Mouse (Mus musculus): ENCODE measurements at regions not wholly inside any gene's neighbourhood (a gene's known extent, or its start where the extent isn't known, plus 50 kb on each side); places are given as distances from the start of the nearest gene placed in this dataset.

DNA sequence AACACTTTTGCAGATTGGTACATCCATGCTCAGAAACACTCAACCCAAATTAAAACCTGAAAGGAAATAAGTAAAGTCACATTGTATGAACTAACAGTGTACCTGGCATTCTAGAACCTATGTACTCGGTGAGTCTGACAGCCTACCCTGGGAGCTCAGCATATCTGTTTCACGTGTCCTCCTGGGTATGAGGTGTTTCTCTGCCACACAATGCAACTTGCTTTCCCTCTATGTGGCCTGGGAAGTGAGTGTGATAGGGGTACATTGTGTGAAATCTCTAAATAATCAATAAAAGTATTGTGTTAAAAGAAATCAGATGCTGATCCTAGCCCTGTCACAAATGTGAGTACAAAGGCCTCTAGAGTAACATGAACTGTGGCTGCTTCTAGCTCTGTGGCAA is 315.3 kb upstream of the Gpc5 start:
- no peaks in the 10 kb centered on the region for H3K36me3 ChIP-seq (ENCODE audit: control insufficient read depth, insufficient read depth, low read length)
- H3K4me2 ChIP-seq = no peak overlapping the region
- no peaks in the 10 kb centered on the region for H3K4me1 ChIP-seq (replicated peaks; ENCODE audit: control insufficient read depth, insufficient read depth, low read length)
- no peak for DNase-seq (ENCODE audit: low spot score)
- H3K27me3 ChIP-seq (replicated peaks; ENCODE audit: control insufficient read depth, insufficient read depth, low read length) = no peaks in the 10 kb centered on the region
- no peaks in the 10 kb centered on the region for H3K9me3 ChIP-seq (ENCODE audit: control insufficient read depth, low read length)
- ATAC-seq (replicated peaks; ENCODE audit: low FRiP score) = no peak
- H3K9ac ChIP-seq (ENCODE audit: low read depth, low read length) = no peak overlapping the region
- WGBS = 71% methylated on average over 2 of the region's 2 CpGs
- H3K27ac ChIP-seq (ENCODE audit: low read depth, low read length) = no peak overlapping the region
- no peak overlapping the region for H3K4me3 ChIP-seq (ENCODE audit: low read depth, low read length)

- no peak overlapping the region for H3K27ac ChIP-seq (ENCODE audit: low read depth, low read length)
- H3K4me1 ChIP-seq (replicated peaks; ENCODE audit: control insufficient read depth, insufficient read depth, low read length) = no peaks in the 10 kb centered on the region
- no peaks in the 10 kb centered on the region for H3K36me3 ChIP-seq (ENCODE audit: control insufficient read depth, insufficient read depth, low read length)
- DNase-seq (ENCODE audit: low spot score) = no peak
- no peaks in the 10 kb centered on the region for H3K27me3 ChIP-seq (replicated peaks; ENCODE audit: control insufficient read depth, insufficient read depth, low read length)
- no peaks in the 10 kb centered on the region for H3K9me3 ChIP-seq (ENCODE audit: control insufficient read depth, low read length)
- no peak overlapping the region for H3K4me2 ChIP-seq
- ATAC-seq (replicated peaks; ENCODE audit: low FRiP score) = no peak
- H3K9ac ChIP-seq (ENCODE audit: low read depth, low read length) = no peak overlapping the region
- WGBS = 78% methylated on average over 3 of the region's 3 CpGs
- no peak overlapping the region for H3K4me3 ChIP-seq (ENCODE audit: low read depth, low read length)
Measured at GRCm38 (mm10) chr14:114781821-114782220, 310.2 kb upstream of the Gpc5 start.

DNA sequence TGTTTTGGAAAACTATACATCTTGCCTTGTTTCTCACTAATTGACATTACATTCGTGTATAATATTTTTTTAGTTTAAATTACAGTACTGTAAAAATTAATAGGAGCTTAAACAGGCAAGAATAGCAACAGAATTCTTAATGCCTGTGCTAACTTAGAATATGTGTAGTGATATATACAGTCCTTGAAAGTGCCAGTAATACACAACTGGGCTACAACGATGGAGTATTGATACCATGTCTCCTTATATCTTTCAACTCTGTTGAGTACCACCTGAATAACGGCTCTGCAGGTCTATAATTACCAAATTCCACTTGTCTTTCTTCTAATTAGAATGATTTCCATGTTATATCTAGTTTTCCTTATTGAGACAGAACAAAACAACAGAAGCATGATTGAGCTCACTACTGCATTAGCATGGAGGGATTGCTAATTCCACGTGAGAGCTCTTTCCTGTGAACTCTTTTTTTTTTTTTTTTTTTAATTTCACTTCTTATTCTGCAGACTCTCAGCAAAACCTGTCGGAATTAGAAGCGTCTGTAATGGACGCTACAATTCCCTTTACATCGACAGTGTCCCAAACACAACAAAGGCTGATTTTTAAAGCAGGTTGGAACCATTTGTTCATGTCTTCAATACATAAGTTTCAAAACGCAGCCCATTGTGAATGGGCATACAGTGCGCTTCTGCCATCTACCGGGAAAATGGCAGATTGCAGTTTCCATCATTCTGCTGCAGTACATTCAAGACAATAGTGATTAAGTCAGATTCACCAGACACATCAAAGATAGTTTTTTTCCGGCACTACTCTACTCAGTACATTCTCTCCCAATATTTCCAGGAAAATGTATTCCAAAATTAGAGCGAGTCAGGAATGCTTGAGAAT is 300.8 kb upstream of the Gpc5 start:
- 28% methylated on average over 13 of the region's 13 CpGs for WGBS
- H3K4me2 ChIP-seq = peak overlapping the region; percentile 35
- H3K4me3 ChIP-seq (ENCODE audit: low read depth, low read length) = no peak overlapping the region
- H3K9ac ChIP-seq (ENCODE audit: low read depth, low read length) = no peak overlapping the region
- no peaks in the 10 kb centered on the region for H3K27me3 ChIP-seq (replicated peaks; ENCODE audit: control insufficient read depth, insufficient read depth, low read length)
- no peak overlapping the region for H3K27ac ChIP-seq (ENCODE audit: low read depth, low read length)
- no peaks in the 10 kb centered on the region for H3K9me3 ChIP-seq (ENCODE audit: control insufficient read depth, low read length)
- H3K4me1 ChIP-seq (replicated peaks; ENCODE audit: control insufficient read depth, insufficient read depth, low read length) = no peaks in the 10 kb centered on the region
- ATAC-seq (replicated peaks; ENCODE audit: low FRiP score) (0 out of 2 replicates have a peak, but pooled peaks have one; percentile 41), DNase-seq (ENCODE audit: low spot score) (peak; percentile 54)
- H3K36me3 ChIP-seq (ENCODE audit: control insufficient read depth, insufficient read depth, low read length) = no peaks in the 10 kb centered on the region

- 56% methylated on average over 4 of the region's 4 CpGs for WGBS
- Histone ChIP-seq H3K27ac (ENCODE audit: low read depth, low read length) (no peak overlapping the region), H3K36me3 (ENCODE audit: control insufficient read depth, insufficient read depth, low read length) (no peaks in the 10 kb centered on the region), H3K4me3 (ENCODE audit: low read depth, low read length) (no peak overlapping the region), H3K9me3 (ENCODE audit: control insufficient read depth, low read length) (no peaks in the 10 kb centered on the region), H3K27me3 (replicated peaks; ENCODE audit: control insufficient read depth, insufficient read depth, low read length) (no peaks in the 10 kb centered on the region), H3K4me2 (no peak overlapping the region), H3K9ac (ENCODE audit: low read depth, low read length) (no peak overlapping the region), H3K4me1 (replicated peaks; ENCODE audit: control insufficient read depth, insufficient read depth, low read length) (no peaks in the 10 kb centered on the region)
- DNase-seq (ENCODE audit: low spot score) = no peak
- no peak for ATAC-seq (replicated peaks; ENCODE audit: low FRiP score)
Measured at GRCm38 (mm10) chr14:114791831-114792224, 300.2 kb upstream of the Gpc5 start.

- Histone ChIP-seq H3K4me1 (replicated peaks; ENCODE audit: control insufficient read depth, insufficient read depth, low read length) (no peaks in the 10 kb centered on the region), H3K4me2 (no peak overlapping the region), H3K27me3 (replicated peaks; ENCODE audit: control insufficient read depth, insufficient read depth, low read length) (no peaks in the 10 kb centered on the region), H3K27ac (ENCODE audit: low read depth, low read length) (no peak overlapping the region), H3K4me3 (ENCODE audit: low read depth, low read length) (no peak overlapping the region), H3K36me3 (ENCODE audit: control insufficient read depth, insufficient read depth, low read length) (no peaks in the 10 kb centered on the region), H3K9ac (ENCODE audit: low read depth, low read length) (no peak overlapping the region), H3K9me3 (ENCODE audit: control insufficient read depth, low read length) (no peaks in the 10 kb centered on the region)
- DNase-seq (ENCODE audit: low spot score) (no peak), ATAC-seq (replicated peaks; ENCODE audit: low FRiP score) (no peak)
- WGBS = 87% methylated on average over 11 of the region's 11 CpGs
Measured at GRCm38 (mm10) chr14:114804643-114805042, 287.4 kb upstream of the Gpc5 start.

- no peaks in the 10 kb centered on the region for H3K36me3 ChIP-seq (ENCODE audit: control insufficient read depth, insufficient read depth, low read length)
- no peak overlapping the region for H3K9ac ChIP-seq (ENCODE audit: low read depth, low read length)
- ATAC-seq (replicated peaks; ENCODE audit: low FRiP score) = no peak
- 72% methylated on average over 2 of the region's 2 CpGs for WGBS
- no peak overlapping the region for H3K4me3 ChIP-seq (ENCODE audit: low read depth, low read length)
- no peaks in the 10 kb centered on the region for H3K9me3 ChIP-seq (ENCODE audit: control insufficient read depth, low read length)
- H3K4me2 ChIP-seq = no peak overlapping the region
- H3K4me1 ChIP-seq (replicated peaks; ENCODE audit: control insufficient read depth, insufficient read depth, low read length) = no peaks in the 10 kb centered on the region
- H3K27ac ChIP-seq (ENCODE audit: low read depth, low read length) = no peak overlapping the region
- H3K27me3 ChIP-seq (replicated peaks; ENCODE audit: control insufficient read depth, insufficient read depth, low read length) = no peaks in the 10 kb centered on the region
- DNase-seq (ENCODE audit: low spot score) = no peak
Measured at GRCm38 (mm10) chr14:114808621-114809020, 283.4 kb upstream of the Gpc5 start.

- no peak overlapping the region for H3K9ac ChIP-seq (ENCODE audit: low read depth, low read length)
- H3K4me2 ChIP-seq = no peak overlapping the region
- H3K4me1 ChIP-seq (replicated peaks; ENCODE audit: control insufficient read depth, insufficient read depth, low read length) = no peaks in the 10 kb centered on the region
- ATAC-seq (replicated peaks; ENCODE audit: low FRiP score) (no peak; the same call in 1 of the 2 replicates), DNase-seq (ENCODE audit: low spot score) (no peak)
- H3K4me3 ChIP-seq (ENCODE audit: low read depth, low read length) = no peak overlapping the region
- H3K9me3 ChIP-seq (ENCODE audit: control insufficient read depth, low read length) = no peaks in the 10 kb centered on the region
- H3K36me3 ChIP-seq (ENCODE audit: control insufficient read depth, insufficient read depth, low read length) = no peaks in the 10 kb centered on the region
- no peak overlapping the region for H3K27ac ChIP-seq (ENCODE audit: low read depth, low read length)
- WGBS = 62% methylated on average over 1 of the region's 1 CpGs
- H3K27me3 ChIP-seq (replicated peaks; ENCODE audit: control insufficient read depth, insufficient read depth, low read length) = no peaks in the 10 kb centered on the region
Measured at GRCm38 (mm10) chr14:114820677-114821076, 271.3 kb upstream of the Gpc5 start.

- ATAC-seq (replicated peaks; ENCODE audit: low FRiP score) (peak; percentile 76), DNase-seq (ENCODE audit: low spot score) (peak; percentile 50)
- H3K27ac ChIP-seq (ENCODE audit: low read depth, low read length) = peak overlapping the region; percentile 46; the same call in 1 of the 2 replicates
- no peak overlapping the region for H3K4me3 ChIP-seq (ENCODE audit: low read depth, low read length)
- no peak overlapping the region for H3K4me2 ChIP-seq
- no peak overlapping the region for H3K9ac ChIP-seq (ENCODE audit: low read depth, low read length)
- H3K4me1 ChIP-seq (replicated peaks; ENCODE audit: control insufficient read depth, insufficient read depth, low read length) = no peaks in the 10 kb centered on the region
- WGBS = 37% methylated on average over 2 of the region's 2 CpGs
- H3K27me3 ChIP-seq (replicated peaks; ENCODE audit: control insufficient read depth, insufficient read depth, low read length) = no peaks in the 10 kb centered on the region
- H3K36me3 ChIP-seq (ENCODE audit: control insufficient read depth, insufficient read depth, low read length) = no peaks in the 10 kb centered on the region
- H3K9me3 ChIP-seq (ENCODE audit: control insufficient read depth, low read length) = no peaks in the 10 kb centered on the region
Measured at GRCm38 (mm10) chr14:114821098-114821594, 270.9 kb upstream of the Gpc5 start.

DNA sequence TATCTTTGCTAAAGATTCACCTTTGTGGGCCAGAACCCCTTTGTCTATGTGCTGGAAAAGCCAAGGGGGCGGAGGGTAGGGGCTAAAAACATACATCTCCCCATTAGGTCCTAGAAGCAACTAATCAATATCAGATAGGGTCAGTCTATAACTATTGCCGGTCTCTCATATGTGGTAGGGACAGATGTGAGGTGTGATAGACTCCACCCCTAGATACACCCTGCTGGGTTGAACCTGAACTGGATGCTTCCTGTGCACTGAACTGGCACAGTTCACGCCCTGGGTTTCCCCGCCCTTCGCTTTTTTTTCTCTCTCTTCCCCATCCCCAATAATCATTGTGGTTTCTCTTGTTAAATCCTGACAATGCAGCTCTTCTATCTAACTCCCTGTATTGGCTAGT is 270.3 kb upstream of the Gpc5 start:
- H3K4me1 ChIP-seq (replicated peaks; ENCODE audit: control insufficient read depth, insufficient read depth, low read length) = no peaks in the 10 kb centered on the region
- no peaks in the 10 kb centered on the region for H3K36me3 ChIP-seq (ENCODE audit: control insufficient read depth, insufficient read depth, low read length)
- no peaks in the 10 kb centered on the region for H3K9me3 ChIP-seq (ENCODE audit: control insufficient read depth, low read length)
- no peak overlapping the region for H3K4me2 ChIP-seq
- DNase-seq (ENCODE audit: low spot score) (no peak), ATAC-seq (replicated peaks; ENCODE audit: low FRiP score) (no peak)
- H3K27ac ChIP-seq (ENCODE audit: low read depth, low read length) = peak overlapping the region; percentile 46; the same call in 1 of the 2 replicates
- H3K27me3 ChIP-seq (replicated peaks; ENCODE audit: control insufficient read depth, insufficient read depth, low read length) = no peaks in the 10 kb centered on the region
- 67% methylated on average over 5 of the region's 5 CpGs for WGBS
- no peak overlapping the region for H3K4me3 ChIP-seq (ENCODE audit: low read depth, low read length)
- no peak overlapping the region for H3K9ac ChIP-seq (ENCODE audit: low read depth, low read length)
